Mouse (Mus musculus): ENCODE data around the gene Fbxl5.

Fbxl5 gene

GRCm38 (mm10) chr5:43783996-43784395 lies 37.4 kb downstream of the Fbxl5 start:
- DNase-seq (ENCODE audit: low spot score in 2 of 2): no peak

GRCm38 (mm10) chr5:43781977-43782930 lies 39.2 kb downstream of the Fbxl5 start:
- peak; percentile 82 to 83 for DNase-seq (ENCODE audit: low spot score in 2 of 2)

- DNase-seq (ENCODE audit: low spot score in 2 of 2): no peak
These were observed 39.9 kb downstream of the Fbxl5 start for GRCm38 (mm10) chr5:43781423-43781976.

GRCm38 (mm10) chr5:43778583-43778982 lies 42.9 kb downstream of the Fbxl5 start:
- no peak for DNase-seq (ENCODE audit: low spot score in 2 of 2)

GRCm38 (mm10) chr5:43776993-43777392 lies 44.4 kb downstream of the Fbxl5 start:
- no peak for DNase-seq (ENCODE audit: low spot score in 2 of 2)

- DNase-seq (ENCODE audit: low spot score in 2 of 2): no peak
These were observed 45.0 kb downstream of the Fbxl5 start for GRCm38 (mm10) chr5:43776407-43776806.

- DNase-seq (ENCODE audit: low spot score in 2 of 2): no peak
These were observed 49.9 kb downstream of the Fbxl5 start for GRCm38 (mm10) chr5:43771555-43771954.

- DNase-seq (ENCODE audit: low spot score in 2 of 2): no peak
These were observed 50.7 kb downstream of the Fbxl5 start for GRCm38 (mm10) chr5:43770618-43771354.

- DNase-seq (ENCODE audit: low spot score in 2 of 2): no peak
These were observed 72.3 kb downstream of the Fbxl5 start for GRCm38 (mm10) chr5:43749092-43749491.

GRCm38 (mm10) chr5:43748039-43748438 lies 73.4 kb downstream of the Fbxl5 start:
- DNase-seq (ENCODE audit: low spot score in 2 of 2): no peak

GRCm38 (mm10) chr5:43745156-43745555 lies 76.3 kb downstream of the Fbxl5 start:
- no peak for DNase-seq (ENCODE audit: low spot score in 2 of 2)

GRCm38 (mm10) chr5:43744187-43744586 lies 77.3 kb downstream of the Fbxl5 start:
- no peak for DNase-seq (ENCODE audit: low spot score in 2 of 2)

GRCm38 (mm10) chr5:43732381-43732780 lies 89.1 kb downstream of the Fbxl5 start:
- DNase-seq (ENCODE audit: low spot score in 2 of 2): no peak

GRCm38 (mm10) chr5:43728375-43729165 lies 92.9 kb downstream of the Fbxl5 start:
- no peak for DNase-seq (ENCODE audit: low spot score in 2 of 2)

- DNase-seq (ENCODE audit: low spot score in 2 of 2): no peak
These were observed 97.6 kb downstream of the Fbxl5 start for GRCm38 (mm10) chr5:43723830-43724229.

- DNase-seq (ENCODE audit: low spot score in 2 of 2): no peak
These were observed 99.0 kb downstream of the Fbxl5 start for GRCm38 (mm10) chr5:43722452-43722783.

GRCm38 (mm10) chr5:43721538-43722451 lies 99.6 kb downstream of the Fbxl5 start:
- no peak for DNase-seq (ENCODE audit: low spot score in 2 of 2)

GRCm38 (mm10) chr5:43699240-43699639 lies 122.2 kb downstream of the Fbxl5 start:
- DNase-seq (ENCODE audit: low spot score in 2 of 2): no peak

GRCm38 (mm10) chr5:43697133-43697532 lies 124.3 kb downstream of the Fbxl5 start:
- DNase-seq (ENCODE audit: low spot score in 2 of 2): no peak

Measured in heart, adult 9 months (tissue).